Mouse (Mus musculus): ENCODE measurements around the gene Hist1h2bh. TPM values are rescaled to one million over a fixed set of nuclear protein-coding genes. Genes with fewer than 3 reads are reported as not detected.
A peak's percentile ranks its signal among the peaks of the same experiment; 100 is the strongest.
"Not testable (repeated sequence)": the region's sequence is repeated elsewhere in the genome, so short reads cannot be mapped to it uniquely, and the experiment has no call there.

Gene Hist1h2bh
- polyA plus RNA-seq, 1 experiment from 2014 or later, result 1.6 TPM

DNA sequence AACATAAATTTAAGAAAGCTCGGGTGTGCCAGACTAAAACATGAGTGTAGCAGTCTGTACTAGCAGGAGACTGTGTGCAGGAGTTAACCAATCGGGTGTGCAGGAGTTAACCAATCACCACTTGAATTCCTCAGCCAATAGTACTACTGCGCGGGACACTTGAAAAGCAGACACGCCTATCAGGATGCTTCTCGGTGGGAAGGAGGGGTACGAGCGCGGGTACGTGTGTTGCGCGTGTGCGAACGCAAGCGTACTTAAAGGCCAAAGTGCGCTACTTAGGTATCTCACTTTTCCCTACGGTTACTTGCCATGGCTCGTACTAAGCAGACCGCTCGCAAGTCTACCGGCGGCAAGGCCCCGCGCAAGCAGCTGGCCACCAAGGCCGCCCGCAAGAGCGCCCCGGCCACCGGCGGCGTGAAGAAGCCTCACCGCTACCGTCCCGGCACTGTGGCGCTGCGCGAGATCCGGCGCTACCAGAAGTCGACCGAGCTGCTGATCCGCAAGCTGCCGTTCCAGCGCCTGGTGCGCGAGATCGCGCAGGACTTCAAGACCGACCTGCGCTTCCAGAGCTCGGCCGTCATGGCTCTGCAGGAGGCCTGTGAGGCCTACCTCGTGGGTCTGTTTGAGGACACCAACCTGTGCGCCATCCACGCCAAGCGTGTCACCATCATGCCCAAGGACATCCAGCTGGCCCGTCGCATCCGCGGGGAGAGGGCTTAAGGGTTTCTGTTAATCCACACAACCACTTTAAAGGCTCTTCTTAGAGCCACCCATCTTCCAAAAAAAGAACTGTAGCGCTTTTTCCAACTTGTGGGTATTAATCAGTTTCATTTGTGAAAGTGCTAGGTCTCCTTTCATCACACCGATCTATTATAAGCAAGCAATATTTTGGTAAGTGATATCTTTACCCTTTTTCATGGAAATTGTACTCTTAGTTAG, 7.8 kb downstream of the Hist1h2bh start, which contains the start of gene Hist1h3g:
TSS of gene Hist1h3g (plus strand) at position 286 of the 939 bp plus-strand sequence.
- not testable (repeated sequence) for H3K9me3 ChIP-seq (ENCODE audit: control insufficient read depth, low read length); H3K36me3 ChIP-seq (ENCODE audit: control insufficient read depth, insufficient read depth, low read length); H3K27me3 ChIP-seq (replicated peaks; ENCODE audit: control insufficient read depth, insufficient read depth, low read length)
- H3K9ac ChIP-seq (ENCODE audit: low read depth, low read length), result peak within 1 kb of the TSS; percentile 94
- WGBS, result under 1% methylated on average over 45 of the region's 62 CpGs
- H3K4me2 ChIP-seq, result peak within 1 kb of the TSS; percentile 88
- peak within 1 kb of the TSS; percentile 65 for H3K4me3 ChIP-seq (ENCODE audit: low read depth, low read length)
- peak; percentile 90 for DNase-seq (ENCODE audit: low spot score)
- H3K4me1 ChIP-seq (replicated peaks; ENCODE audit: control insufficient read depth, insufficient read depth, low read length), result peaks cover 15% of the 10 kb centered on the region
- peak within 1 kb of the TSS; percentile 100 for H3K27ac ChIP-seq (ENCODE audit: low read depth, low read length)
- ATAC-seq (replicated peaks; ENCODE audit: low FRiP score), result peak; percentile 84

DNA sequence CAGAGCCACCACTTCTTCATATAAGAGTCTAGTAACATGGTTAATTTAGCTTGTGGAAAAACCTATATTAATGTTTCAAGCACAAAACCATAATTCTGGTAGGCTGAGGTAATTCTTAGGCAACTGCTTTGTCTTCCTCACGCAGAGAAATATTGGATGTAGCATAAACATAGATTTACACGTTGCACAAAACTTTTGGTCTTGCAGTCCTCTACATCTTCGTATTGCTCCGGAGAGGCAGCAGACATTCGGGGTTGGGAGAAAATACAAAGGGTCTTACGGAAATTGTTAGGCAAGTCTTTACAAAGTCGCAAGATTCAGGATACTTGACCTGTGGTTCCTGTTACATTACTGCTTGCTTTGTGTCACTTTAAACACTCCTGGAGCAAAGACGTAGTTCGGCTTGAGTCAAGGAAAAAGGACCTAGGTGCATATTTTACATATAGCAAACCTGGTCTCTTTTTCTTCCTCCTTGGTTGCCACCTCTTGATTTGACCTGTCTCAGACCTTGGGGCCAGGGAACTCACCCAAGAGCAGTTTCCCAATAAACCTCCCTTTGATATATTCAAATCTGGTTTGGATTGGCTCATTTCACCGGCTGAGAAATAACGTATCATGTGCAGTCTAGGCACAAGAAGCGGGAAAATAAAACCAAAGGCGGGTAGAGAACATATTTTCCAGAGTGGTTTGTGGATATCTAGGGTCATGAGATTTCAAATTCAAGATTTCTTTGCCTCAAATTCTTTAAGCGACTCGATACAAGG, 8.6 kb downstream of the Hist1h2bh start:
- peak overlapping the region; percentile 65 for H3K4me3 ChIP-seq (ENCODE audit: low read depth, low read length)
- peak overlapping the region; percentile 100 for H3K27ac ChIP-seq (ENCODE audit: low read depth, low read length)
- no peaks in the 10 kb centered on the region for H3K27me3 ChIP-seq (replicated peaks; ENCODE audit: control insufficient read depth, insufficient read depth, low read length)
- under 1% methylated on average over 15 of the region's 15 CpGs for WGBS
- H3K9ac ChIP-seq (ENCODE audit: low read depth, low read length), result peak overlapping the region; percentile 94
- no peak for DNase-seq (ENCODE audit: low spot score)
- H3K36me3 ChIP-seq (ENCODE audit: control insufficient read depth, insufficient read depth, low read length), result no peaks in the 10 kb centered on the region
- H3K9me3 ChIP-seq (ENCODE audit: control insufficient read depth, low read length), result no peaks in the 10 kb centered on the region
- peak overlapping the region; percentile 88 for H3K4me2 ChIP-seq
- peak; percentile 26; the same call in 1 of the 2 replicates for ATAC-seq (replicated peaks; ENCODE audit: low FRiP score)
- peaks cover 14% of the 10 kb centered on the region for H3K4me1 ChIP-seq (replicated peaks; ENCODE audit: control insufficient read depth, insufficient read depth, low read length)

DNA sequence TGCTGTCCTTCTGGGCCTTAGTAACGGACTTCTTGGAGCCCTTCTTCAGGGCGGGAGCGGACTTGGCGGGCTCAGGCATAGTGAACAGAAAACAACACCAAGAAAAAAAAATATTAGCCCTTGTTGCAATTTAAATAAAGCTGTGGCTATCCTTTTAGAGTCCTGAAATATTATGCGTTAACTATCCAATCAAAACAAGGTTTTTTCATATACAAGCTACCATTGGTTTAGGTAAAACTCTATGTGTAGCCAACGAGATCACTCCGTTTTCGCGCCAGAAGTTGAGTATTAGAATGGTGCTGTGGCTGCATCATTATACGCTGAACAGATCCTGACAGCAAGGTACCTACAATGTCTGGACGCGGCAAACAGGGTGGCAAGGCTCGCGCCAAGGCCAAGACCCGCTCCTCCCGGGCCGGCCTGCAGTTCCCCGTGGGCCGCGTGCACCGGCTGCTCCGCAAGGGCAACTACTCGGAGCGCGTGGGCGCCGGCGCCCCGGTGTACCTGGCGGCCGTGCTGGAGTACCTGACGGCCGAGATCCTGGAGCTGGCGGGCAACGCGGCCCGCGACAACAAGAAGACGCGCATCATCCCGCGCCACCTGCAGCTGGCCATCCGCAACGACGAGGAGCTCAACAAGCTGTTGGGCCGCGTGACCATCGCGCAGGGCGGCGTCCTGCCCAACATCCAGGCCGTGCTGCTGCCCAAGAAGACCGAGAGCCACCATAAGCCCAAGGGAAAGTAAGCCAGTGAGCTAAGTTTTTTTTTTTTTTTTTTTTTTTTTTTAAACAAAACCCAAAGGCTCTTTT, 9.4 kb downstream of the Hist1h2bh start, which contains the start of gene Hist1h2af:
TSS of gene Hist1h2af (plus strand) at position 347 of the 808 bp plus-strand sequence.
- WGBS, result under 1% methylated on average over 21 of the region's 53 CpGs
- Histone ChIP-seq H3K4me3 (ENCODE audit: low read depth, low read length) (peak within 1 kb of the TSS; percentile 65), H3K27ac (ENCODE audit: low read depth, low read length) (peak within 1 kb of the TSS; percentile 100), H3K4me1 (replicated peaks; ENCODE audit: control insufficient read depth, insufficient read depth, low read length) (peaks cover 17% of the 10 kb centered on the region), H3K4me2 (peak within 1 kb of the TSS; percentile 88), H3K9ac (ENCODE audit: low read depth, low read length) (peak within 1 kb of the TSS; percentile 94)
- not testable (repeated sequence) for H3K36me3 ChIP-seq (ENCODE audit: control insufficient read depth, insufficient read depth, low read length); H3K27me3 ChIP-seq (replicated peaks; ENCODE audit: control insufficient read depth, insufficient read depth, low read length); DNase-seq (ENCODE audit: low spot score); H3K9me3 ChIP-seq (ENCODE audit: control insufficient read depth, low read length)
- peak; percentile 54 for ATAC-seq (replicated peaks; ENCODE audit: low FRiP score)

DNA sequence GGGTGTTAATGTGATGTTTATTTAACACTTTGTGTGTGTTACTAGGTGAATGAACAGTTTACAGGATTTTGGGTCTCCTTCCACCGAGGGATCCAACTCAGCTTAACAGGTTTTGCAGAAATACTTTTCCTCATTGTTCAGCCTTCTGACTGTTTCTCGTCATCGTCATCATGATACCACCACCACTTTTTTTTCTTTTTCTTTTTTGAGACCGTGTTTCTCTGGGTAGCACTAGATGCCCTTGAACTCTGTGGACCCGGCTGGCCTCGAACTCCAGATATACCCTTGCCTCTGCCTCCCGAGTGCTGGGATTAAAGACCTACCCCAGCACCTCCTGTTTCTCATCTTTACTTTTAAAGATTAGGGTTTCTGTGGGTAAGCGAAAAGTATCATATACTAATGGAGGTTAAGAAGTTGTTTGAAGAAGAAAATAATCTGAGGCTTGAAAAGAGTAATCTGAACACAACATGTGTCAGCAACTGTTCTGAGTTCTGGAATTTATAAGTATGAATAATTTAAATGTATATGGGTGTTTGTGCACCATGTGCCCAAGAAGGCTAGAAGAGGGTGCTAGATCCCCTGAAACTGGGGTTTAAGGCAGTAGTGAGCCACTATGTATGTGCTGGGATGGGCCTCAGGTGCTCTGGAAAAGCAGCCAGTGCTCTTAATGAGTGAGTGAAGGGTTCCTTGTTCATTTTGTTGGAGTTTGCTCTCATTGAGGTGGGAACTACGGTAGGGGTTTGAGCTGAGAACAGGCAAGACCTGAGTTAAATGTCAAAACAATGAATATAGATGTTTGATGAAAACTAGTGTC, 10.7 kb downstream of the Hist1h2bh start:
- no peak for ATAC-seq (replicated peaks; ENCODE audit: low FRiP score)
- 21% methylated on average over 9 of the region's 9 CpGs for WGBS

DNA sequence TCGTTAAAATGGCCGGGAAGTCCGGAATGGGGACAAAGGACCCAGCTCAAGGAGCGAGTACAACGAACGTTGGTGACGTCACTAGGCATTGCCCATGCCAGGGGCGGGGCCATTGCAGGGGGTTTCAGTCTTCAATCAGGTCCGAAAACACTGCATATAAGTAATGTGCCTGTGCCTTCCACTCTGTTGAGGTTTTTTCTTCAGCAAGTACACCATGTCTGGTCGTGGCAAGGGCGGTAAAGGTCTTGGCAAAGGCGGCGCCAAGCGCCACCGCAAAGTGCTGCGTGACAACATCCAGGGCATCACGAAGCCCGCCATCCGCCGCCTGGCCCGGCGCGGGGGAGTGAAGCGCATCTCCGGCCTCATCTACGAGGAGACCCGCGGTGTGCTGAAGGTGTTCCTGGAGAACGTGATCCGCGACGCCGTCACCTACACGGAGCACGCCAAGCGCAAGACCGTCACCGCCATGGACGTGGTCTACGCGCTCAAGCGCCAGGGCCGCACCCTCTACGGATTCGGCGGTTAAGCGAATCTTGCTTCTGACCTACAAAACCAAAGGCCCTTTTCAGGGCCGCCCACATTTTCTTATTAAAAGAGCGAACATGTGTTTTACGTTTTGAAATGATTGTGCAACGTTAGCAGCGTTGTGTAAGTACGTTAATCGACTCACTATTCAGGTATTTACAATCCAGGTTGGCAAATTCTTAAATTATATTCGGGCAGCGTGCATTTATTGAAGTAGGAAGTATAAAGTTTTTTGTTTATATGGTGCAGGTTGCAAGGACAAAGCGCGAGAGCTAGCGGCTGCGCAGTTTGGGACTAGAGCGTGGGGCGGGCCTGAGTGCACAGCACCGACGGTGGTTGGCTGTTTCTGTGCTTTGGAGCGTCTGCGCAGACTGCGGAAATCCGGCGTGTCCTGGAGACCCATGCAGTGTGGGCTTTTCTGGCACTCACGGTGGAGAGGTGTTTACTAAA, 12.0 kb downstream of the Hist1h2bh start, which contains the start of gene Hist1h4h:
TSS of gene Hist1h4h (plus strand) at position 150 of the 975 bp plus-strand sequence.
- Histone ChIP-seq H3K36me3 (ENCODE audit: control insufficient read depth, insufficient read depth, low read length) (no peaks in the 10 kb centered on the region), H3K9me3 (ENCODE audit: control insufficient read depth, low read length) (no peaks in the 10 kb centered on the region), H3K4me3 (ENCODE audit: low read depth, low read length) (peak within 1 kb of the TSS; percentile 65), H3K4me2 (peak within 1 kb of the TSS; percentile 88), H3K9ac (ENCODE audit: low read depth, low read length) (peak within 1 kb of the TSS; percentile 94), H3K27me3 (replicated peaks; ENCODE audit: control insufficient read depth, insufficient read depth, low read length) (no peaks in the 10 kb centered on the region), H3K4me1 (replicated peaks; ENCODE audit: control insufficient read depth, insufficient read depth, low read length) (peaks cover 15% of the 10 kb centered on the region), H3K27ac (ENCODE audit: low read depth, low read length) (peak within 1 kb of the TSS; percentile 100)
- under 1% methylated on average over 54 of the region's 70 CpGs for WGBS
- DNase-seq (ENCODE audit: low spot score) (peak; percentile 96), ATAC-seq (replicated peaks; ENCODE audit: low FRiP score) (peak; percentile 67)

More for the DNA sequence above, 10.7 kb downstream of the Hist1h2bh start:
- no peak for DNase-seq (ENCODE audit: low spot score)
- Histone ChIP-seq H3K4me1 (replicated peaks; ENCODE audit: control insufficient read depth, insufficient read depth, low read length) (peaks cover 16% of the 10 kb centered on the region), H3K4me3 (ENCODE audit: low read depth, low read length) (peak overlapping the region; percentile 65), H3K27ac (ENCODE audit: low read depth, low read length) (peak overlapping the region; percentile 100), H3K27me3 (replicated peaks; ENCODE audit: control insufficient read depth, insufficient read depth, low read length) (no peaks in the 10 kb centered on the region), H3K36me3 (ENCODE audit: control insufficient read depth, insufficient read depth, low read length) (no peaks in the 10 kb centered on the region), H3K9me3 (ENCODE audit: control insufficient read depth, low read length) (no peaks in the 10 kb centered on the region), H3K4me2 (peak overlapping the region; percentile 88), H3K9ac (ENCODE audit: low read depth, low read length) (peak overlapping the region; percentile 94)

DNA sequence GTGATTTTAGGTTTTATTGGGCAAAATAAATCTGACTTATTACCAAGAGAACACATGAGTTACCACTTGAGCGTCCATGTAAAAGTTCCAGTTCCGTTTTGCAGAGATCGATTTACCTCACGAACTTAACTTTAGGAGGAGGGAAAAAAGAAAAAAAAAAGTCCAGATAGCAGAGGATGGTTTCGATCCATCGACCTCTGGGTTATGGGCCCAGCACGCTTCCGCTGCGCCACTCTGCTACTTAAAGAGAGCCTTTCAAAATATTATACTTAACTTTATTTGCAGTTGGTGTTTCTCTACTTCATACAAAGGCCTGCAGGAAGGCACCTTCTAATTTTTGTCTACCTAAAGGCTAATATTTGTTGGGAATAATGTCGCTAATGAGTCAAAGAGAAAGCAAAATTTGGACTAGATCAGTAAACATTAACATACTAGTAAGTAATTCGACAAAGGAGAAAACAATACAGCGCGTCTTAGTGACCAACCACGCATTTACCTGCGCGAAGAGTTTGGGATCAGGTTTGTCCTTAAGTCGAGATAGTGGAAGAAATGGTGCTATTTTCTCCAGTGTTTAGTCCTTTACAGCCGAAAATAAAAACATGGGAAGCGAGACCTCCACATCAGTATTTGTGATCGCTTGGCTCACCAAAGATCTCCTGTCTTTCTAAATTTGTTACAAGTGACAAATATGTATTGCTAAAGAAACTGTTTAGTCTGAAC, 12.9 kb downstream of the Hist1h2bh start:
- Histone ChIP-seq H3K36me3 (ENCODE audit: control insufficient read depth, insufficient read depth, low read length) (no peaks in the 10 kb centered on the region), H3K9ac (ENCODE audit: low read depth, low read length) (peak overlapping the region; percentile 94), H3K4me1 (replicated peaks; ENCODE audit: control insufficient read depth, insufficient read depth, low read length) (peaks cover 17% of the 10 kb centered on the region), H3K4me2 (peak overlapping the region; percentile 88), H3K27me3 (replicated peaks; ENCODE audit: control insufficient read depth, insufficient read depth, low read length) (no peaks in the 10 kb centered on the region), H3K27ac (ENCODE audit: low read depth, low read length) (peak overlapping the region; percentile 100), H3K9me3 (ENCODE audit: control insufficient read depth, low read length) (no peaks in the 10 kb centered on the region), H3K4me3 (ENCODE audit: low read depth, low read length) (peak overlapping the region; percentile 65)
- no peak for ATAC-seq (replicated peaks; ENCODE audit: low FRiP score)
- WGBS, result under 1% methylated on average over 20 of the region's 20 CpGs
- no peak for DNase-seq (ENCODE audit: low spot score)

Measured in liver, embryonic 11.5 days (tissue).